Mouse (Mus musculus) layer of hippocampus, postnatal 36 days (tissue): ENCODE measurements around the gene Fbxo7. TPM values are rescaled to one million over a fixed set of nuclear protein-coding genes. Genes with fewer than 3 reads are reported as not detected.
"Not testable (repeated sequence)": the region's sequence is repeated elsewhere in the genome, so short reads cannot be mapped to it uniquely, and the experiment has no call there.

ENCODE experiments used
- DNase-seq, 2 experiments: peaks; one replicate each; pipeline ENCODE4 v3.0.0; 2022
- total RNA-seq, 2 experiments: library from RNA; stranded (reverse); gene quantifications; 2 replicates each; pipeline ENCODE4 v1.2.3; 2021

Gene Fbxo7
- 10 to 100 TPM; 22.2 to 24.8 TPM for total RNA-seq

- peak; percentile 84 to 86 for DNase-seq
Measured at GRCm38 (mm10) chr10:86021749-86022473, at the start of gene Fbxo7. Fbxo7 (plus strand) TSS chr10:86021972.

- peak; percentile 26 to 29 for DNase-seq
Measured at GRCm38 (mm10) chr10:85972915-85973314, 48.9 kb upstream of the Fbxo7 start.

- DNase-seq, result no peak
Measured at GRCm38 (mm10) chr10:85989412-85990115, 32.2 kb upstream of the Fbxo7 start.

- no peak for DNase-seq
Measured at GRCm38 (mm10) chr10:85992412-85992811, 29.4 kb upstream of the Fbxo7 start.

GRCm38 (mm10) chr10:85993836-85994235 lies 27.9 kb upstream of the Fbxo7 start:
- DNase-seq, result no peak

- DNase-seq, result no peak
Measured at GRCm38 (mm10) chr10:85994543-85995104, 27.1 kb upstream of the Fbxo7 start.

- no peak for DNase-seq
Measured at GRCm38 (mm10) chr10:86000447-86000846, 21.3 kb upstream of the Fbxo7 start.

GRCm38 (mm10) chr10:86006455-86006854 lies 15.3 kb upstream of the Fbxo7 start:
- no peak for DNase-seq

GRCm38 (mm10) chr10:86009688-86010087 lies 12.1 kb upstream of the Fbxo7 start:
- DNase-seq, result no peak

- no peak for DNase-seq
Measured at GRCm38 (mm10) chr10:86010636-86011035, 11.1 kb upstream of the Fbxo7 start.

- DNase-seq, result no peak
Measured at GRCm38 (mm10) chr10:86011172-86011571, 10.6 kb upstream of the Fbxo7 start.

- DNase-seq, result no peak
Measured at GRCm38 (mm10) chr10:86011781-86012180, 10.0 kb upstream of the Fbxo7 start, which contains the start of gene Bpifc. Bpifc (minus strand) TSS chr10:86011895.

GRCm38 (mm10) chr10:86017781-86018180 lies 4.0 kb upstream of the Fbxo7 start:
- DNase-seq, result no peak

- no peak for DNase-seq
Measured at GRCm38 (mm10) chr10:86018813-86019212, 3.0 kb upstream of the Fbxo7 start.

GRCm38 (mm10) chr10:86021408-86021748 lies 394 bp upstream of the Fbxo7 start:
- no peak for DNase-seq

- DNase-seq, result no peak
Measured at GRCm38 (mm10) chr10:86022474-86022816, 673 bp downstream of the Fbxo7 start.

GRCm38 (mm10) chr10:86023149-86023548 lies 1.4 kb downstream of the Fbxo7 start:
- no peak for DNase-seq

GRCm38 (mm10) chr10:86025906-86026305 lies 4.1 kb downstream of the Fbxo7 start:
- no peak for DNase-seq

GRCm38 (mm10) chr10:86026354-86026753 lies 4.6 kb downstream of the Fbxo7 start:
- DNase-seq, result no peak

GRCm38 (mm10) chr10:86026807-86027206 lies 5.0 kb downstream of the Fbxo7 start:
- not testable (repeated sequence) for DNase-seq

- no peak for DNase-seq
Measured at GRCm38 (mm10) chr10:86030743-86031142, 9.0 kb downstream of the Fbxo7 start.

- DNase-seq, result no peak
Measured at GRCm38 (mm10) chr10:86032517-86032916, 10.7 kb downstream of the Fbxo7 start.

GRCm38 (mm10) chr10:86034007-86034728 lies 12.4 kb downstream of the Fbxo7 start:
- no peak for DNase-seq
